Mouse (Mus musculus): Measurements from ENCODE around the gene Flot1.

DNA sequence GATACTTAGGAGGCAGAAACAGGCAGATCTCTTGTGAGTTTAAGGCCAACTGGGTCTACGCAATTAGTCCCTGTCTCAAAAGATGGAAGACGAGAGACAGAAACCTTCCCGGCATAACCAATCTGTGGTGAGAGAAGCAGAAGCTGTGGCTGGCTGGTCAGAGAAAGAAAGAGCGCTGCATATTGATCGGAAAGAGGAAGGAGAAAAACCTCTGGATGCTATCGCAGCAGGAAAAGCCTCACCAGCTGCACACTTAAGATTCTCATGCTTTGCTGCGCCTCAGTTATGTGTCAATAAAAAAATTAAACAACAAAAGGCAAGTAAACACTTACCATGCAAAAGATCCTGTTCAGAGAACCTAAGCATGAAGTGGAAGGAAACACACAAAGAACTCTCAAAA lies 42.7 kb upstream of the Flot1 start:
- TF ChIP-seq CTCF (conservative IDR thresholded peaks at IDR 0.05; ENCODE audit: low read length) (no peak), NANOG (IDR thresholded peaks at IDR 0.05; ENCODE audit: borderline replicate concordance, low read length) (no peak), POU5F1 (IDR thresholded peaks at IDR 0.05; ENCODE audit: borderline replicate concordance, low read length) (no peak)

Measured in E14TG2a.4 (cell line).